Mouse (Mus musculus): ENCODE measurements at regions not wholly inside any gene's neighbourhood (a gene's known extent, or its start where the extent isn't known, plus 50 kb on each side); places are given as distances from the start of the nearest gene placed in this dataset.
"Not testable (repeated sequence)": the region's sequence is repeated elsewhere in the genome, so short reads cannot be mapped to it uniquely, and the experiment has no call there.

GRCm38 (mm10) chr10:111592416-111593149 lies 86.5 kb downstream of the Phlda1 start:
- DNase-seq = no peak

DNA sequence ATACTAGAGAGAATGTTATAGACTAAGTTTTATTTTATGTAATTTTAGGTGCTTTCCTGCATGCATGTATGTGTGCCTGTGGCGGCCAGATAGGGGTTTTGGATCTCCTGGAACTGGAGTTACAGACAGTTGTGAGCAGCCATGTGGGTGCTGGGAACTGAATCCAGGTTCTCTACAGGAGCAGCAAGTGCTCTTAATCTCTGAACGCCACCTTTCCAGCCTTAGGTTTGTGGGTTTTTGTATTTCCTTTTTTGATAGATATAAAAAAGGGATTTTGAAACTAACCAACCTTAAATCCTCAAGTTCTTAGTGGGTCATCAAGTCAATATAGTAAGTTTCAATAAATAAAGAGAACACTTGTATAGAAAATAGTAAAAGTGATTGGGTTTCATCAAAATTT lies 87.2 kb downstream of the Phlda1 start:
- DNase-seq = no peak

GRCm38 (mm10) chr10:111594171-111594570 lies 88.1 kb downstream of the Phlda1 start:
- DNase-seq = no peak

GRCm38 (mm10) chr10:111594651-111595050 lies 88.6 kb downstream of the Phlda1 start:
- DNase-seq = no peak

- DNase-seq = no peak
These were observed 89.5 kb downstream of the Phlda1 start for GRCm38 (mm10) chr10:111595513-111595995.

GRCm38 (mm10) chr10:111598650-111599049 lies 92.6 kb downstream of the Phlda1 start:
- DNase-seq = no peak

DNA sequence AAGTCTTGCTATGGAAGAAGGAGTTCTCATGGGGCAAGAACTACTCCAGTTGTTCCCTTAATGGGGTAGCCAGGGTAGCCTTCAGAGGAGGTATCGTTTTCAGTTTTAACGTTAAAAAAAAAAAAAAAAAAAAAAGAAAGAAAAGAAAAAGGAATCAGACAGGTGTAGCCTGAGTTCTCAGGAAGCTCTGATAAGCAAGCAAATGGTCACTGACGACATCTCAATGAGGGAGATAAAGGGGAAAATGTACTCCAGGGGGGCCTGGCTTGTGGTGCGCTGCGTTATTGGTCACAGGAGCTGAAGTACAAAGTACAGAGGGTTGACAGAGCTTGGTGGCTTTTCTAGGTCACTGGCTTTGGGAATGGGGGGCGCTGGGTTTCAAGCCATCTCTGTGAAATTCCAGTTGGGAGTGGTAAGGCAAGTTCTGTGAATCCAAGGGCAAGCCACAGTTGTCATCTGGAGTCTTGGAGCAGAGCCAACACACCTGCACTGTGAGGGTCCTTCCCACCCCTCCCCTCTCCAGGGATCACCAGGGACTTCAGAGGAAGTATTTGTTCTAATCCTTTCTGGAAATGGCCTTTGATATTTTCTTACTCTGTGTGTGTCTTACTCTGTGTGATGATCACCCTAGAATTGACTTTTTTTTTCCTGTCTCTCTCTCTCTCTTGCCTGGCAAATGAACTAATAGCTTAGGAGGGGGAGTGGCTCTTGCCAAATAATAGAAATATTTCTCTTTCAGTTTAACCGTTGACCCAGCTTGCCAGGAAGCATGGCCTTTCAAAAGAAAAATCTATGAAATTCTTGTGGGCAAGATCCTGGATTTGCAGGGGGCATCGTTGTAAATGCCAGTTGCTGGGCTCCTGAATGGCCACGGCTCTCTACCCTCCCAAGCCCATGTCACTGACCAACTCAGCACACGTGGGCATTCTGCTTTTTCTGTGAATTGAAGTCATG lies 93.5 kb downstream of the Phlda1 start:
- DNase-seq = no peak

DNA sequence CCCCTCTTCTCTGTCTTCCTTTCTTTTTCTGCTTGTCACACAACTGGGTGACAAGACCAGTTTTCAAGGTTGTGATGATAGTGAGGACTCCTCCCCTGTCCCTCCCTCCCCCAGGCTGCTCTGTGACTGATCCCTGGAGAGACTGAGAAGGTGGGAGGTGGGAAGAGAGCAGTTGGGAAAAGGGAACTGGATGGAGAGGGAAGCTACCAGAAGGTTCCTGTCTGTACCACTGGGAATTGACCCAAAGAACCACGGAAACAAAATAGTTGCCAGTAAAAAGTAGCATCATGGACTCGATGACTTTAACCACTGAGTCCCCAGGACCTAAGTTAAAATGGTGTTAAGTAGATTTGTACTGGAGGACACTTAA lies 94.2 kb downstream of the Phlda1 start:
- DNase-seq = peak; percentile 31

DNA sequence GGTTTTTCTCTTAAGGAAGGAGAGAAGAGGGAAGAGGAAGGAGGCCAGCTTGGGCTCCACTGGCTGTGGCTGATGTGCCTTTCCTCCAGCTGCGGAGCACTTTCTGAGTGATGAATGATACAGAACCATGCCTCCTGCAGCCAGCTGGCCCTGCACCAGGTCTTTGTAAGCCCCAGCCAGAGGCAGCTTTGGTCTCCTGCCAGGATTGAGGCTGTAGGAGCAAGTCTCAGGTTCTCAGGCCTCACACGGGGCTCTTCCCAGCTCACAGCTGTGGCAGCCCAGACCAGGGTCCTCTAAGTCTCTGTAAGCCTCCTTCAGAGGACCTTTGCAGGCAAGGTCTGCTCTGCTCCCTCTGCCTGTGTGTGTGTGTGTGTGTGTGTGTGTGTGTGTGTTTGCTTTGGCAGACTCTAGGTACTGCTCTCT lies 94.6 kb downstream of the Phlda1 start:
- peak; percentile 91 for DNase-seq

DNA sequence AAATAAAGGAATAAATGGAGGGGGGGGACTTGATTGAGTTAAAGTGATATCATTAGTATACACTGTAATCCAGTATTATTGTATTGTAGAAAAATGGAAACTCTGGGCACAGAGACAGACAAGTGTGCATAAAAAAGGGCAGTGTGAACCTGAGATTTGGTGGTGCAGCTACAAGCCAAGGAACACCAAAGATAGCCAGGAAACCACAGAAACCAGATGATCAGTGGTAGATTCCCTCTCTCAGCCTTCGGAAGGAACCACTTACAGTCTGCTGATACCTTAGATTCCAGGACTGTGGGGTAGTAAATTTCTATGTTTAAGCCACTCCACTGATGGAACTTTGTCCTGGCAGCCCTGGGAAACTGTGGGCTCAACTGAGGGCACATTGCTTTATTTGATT lies 97.1 kb downstream of the Phlda1 start:
- DNase-seq = no peak

DNA sequence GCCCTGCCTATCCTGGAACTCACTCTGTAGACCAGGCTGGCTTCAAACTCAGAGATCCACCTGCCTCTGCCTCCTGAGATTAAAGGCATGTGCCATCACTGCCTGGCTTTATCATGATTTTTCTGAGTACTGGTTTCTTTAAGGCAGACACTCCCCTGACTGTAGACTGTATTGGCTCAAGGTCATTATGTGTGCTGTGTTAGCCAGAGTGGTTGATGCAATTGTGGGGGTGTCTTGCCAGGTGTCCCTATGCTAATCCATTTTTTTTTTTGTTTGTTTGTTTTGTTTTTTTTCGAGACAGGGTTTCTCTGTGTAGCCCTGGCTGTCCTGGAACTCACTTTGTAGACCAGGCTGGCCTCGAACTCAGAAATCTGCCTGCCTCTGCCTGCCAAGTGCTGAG lies 101.3 kb downstream of the Phlda1 start:
- DNase-seq = not testable (repeated sequence)

DNA sequence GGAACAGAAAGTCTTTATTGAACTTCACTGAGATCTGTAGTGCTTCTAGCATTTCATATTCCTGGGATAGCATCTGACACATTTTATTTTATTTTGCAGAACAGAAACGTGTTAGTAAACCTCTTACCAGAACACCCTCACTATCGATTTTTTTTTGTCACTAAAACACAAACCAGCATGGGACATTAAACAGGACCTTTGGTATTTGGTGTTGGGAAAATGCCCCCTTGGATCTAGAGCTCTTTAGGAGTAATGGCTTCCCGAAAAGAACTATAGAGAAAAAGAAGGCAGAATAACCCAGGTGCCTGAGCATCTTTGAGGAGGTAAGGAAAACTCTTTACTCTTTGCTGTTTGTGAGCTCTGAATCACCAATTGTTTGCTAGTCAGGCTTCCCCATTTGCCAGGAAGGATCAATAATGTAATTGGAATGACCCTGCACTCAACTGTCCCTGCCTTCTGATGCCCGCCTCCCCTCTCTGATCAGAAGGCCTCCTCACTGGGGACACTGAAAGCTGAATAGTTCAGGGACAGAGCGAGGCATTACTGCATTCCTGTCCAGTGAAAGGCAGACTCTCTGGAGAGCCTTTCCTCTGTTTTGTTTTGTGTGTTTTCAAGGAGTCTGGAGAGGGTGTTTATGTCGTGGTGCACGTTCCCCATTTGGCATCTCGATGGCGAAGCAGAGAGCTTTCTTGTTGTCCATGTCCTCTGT lies 102.5 kb downstream of the Phlda1 start:
- no peak for DNase-seq

DNA sequence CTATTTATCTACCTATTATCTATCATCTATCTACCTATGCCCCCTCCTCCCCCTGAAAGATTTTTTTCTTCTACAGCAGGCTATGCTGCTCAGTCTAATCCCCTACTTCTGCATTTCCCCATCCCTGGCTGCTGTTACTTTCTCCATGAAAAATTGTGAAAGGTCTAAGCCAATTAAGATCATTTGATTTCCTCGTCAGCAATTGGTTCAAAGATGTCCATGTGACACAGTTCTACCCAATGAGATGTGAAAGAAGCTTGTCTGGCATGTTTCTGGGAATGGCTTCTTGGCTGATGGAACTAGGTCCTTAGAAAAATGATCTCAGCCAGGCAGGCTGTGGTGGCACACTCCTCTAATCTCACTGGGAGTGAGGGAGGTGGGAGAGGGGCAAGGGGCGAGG lies 103.8 kb downstream of the Phlda1 start:
- DNase-seq = no peak

DNA sequence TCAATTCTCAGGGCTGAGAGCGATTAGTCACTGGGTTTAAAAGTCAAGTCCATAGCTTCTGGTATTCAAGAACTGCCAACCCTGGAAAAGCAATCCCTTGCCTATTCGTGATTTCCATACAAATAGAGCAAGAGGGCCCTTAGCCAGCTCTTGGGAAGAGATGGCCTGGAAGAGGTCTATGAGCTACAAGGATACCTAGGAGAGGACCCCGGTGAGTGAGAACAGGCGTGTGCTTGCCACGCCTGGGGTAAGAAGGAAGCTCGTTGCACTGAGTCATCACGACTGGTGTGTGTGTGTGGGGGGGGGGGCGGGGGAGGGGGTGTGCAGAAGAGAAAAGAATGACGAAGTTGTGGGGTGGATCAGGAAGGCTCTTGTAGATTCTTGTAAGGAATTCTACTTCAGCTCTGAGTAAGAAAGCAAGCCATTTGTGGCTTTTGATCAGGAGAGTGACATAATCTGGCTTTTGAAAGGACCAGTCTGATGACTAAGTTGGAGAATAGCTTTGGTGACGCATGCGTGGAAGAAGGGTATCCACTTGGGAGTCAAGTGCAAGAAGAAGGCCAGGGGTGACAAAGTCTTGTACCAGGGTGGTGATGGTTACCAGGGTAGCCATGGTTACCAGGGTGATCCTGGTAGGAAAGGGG lies 113.7 kb downstream of the Phlda1 start:
- DNase-seq = no peak

DNA sequence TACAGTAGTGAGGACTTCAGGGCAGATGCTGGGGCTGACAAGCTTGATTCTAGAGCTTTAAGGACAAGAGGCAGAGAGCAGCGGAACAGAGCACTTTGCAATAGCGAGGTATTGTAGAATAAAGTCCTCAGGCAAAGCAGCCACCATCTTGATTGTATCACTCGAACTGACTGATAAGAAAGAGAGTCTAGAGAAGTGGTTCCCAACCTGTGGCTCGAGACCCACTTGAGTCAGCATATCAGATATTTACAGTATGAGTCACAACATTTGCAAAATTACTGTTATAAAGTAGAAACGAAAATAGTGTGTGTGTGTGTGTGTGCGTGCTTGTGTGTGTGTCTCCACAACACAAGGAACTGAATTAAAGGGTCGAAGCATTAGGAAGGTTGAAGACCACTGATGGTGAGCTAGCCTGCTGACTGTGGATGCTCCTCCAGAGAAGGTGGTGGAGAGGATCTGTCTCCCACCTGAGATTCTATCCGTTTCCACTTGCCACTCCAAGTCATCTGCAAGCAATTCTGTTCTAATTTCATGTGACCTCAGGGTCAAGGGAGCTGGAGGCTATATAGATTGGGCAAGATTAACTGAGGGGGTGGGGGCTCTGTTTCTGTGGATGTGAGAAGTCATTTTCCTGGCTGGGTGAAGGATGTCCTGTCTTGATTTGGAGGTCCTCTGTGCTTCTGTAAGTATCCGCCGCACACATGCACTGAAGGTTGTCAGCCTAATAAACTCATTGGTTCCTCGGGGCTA lies 115.0 kb downstream of the Phlda1 start:
- no peak for DNase-seq

- DNase-seq = no peak
These were observed 116.7 kb downstream of the Phlda1 start for GRCm38 (mm10) chr10:111622789-111623188.

GRCm38 (mm10) chr10:111624021-111624420 lies 117.9 kb downstream of the Phlda1 start:
- DNase-seq = no peak

- DNase-seq = no peak
These were observed 118.5 kb downstream of the Phlda1 start for GRCm38 (mm10) chr10:111624624-111625023.

DNA sequence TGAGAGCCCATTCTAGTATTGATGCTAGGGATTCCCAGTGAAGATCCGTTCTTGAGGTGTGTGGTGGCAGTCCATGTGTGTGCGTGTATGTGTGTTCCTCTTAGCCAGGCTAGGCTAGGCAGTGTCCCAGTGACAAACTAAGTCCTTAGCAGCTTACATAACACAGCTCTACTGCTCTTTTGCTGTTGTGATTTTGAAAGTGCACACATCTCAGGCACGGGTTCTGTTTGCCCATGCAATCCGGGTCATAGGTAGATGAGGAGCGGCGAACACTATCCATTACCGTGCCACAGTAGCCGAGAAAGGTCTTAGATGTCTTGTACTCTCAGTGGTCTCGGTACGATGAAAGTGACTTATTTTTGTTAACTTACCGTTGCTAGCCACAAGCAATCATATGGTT lies 119.5 kb downstream of the Phlda1 start:
- DNase-seq = no peak

- no peak for DNase-seq
These were observed 119.9 kb downstream of the Phlda1 start for GRCm38 (mm10) chr10:111626009-111626408.

GRCm38 (mm10) chr10:111636283-111636682 lies 130.2 kb downstream of the Phlda1 start:
- no peak for DNase-seq
